Mouse (Mus musculus) left cerebral cortex, adult 2 months (tissue): Measurements from ENCODE around the gene Gsx1. TPM values are rescaled to one million over a fixed set of nuclear protein-coding genes. Genes with fewer than 3 reads are reported as not detected.

Experiments used
- DNase-seq, 2 experiments: peaks; one replicate each; pipeline ENCODE4 v3.0.0; 2021 to 2022; ENCODE audit warnings: low spot score in 2 of 2, mixed read lengths in 1 of 2; ENCODE audit errors: extremely low spot score in 1 of 2
- H3K27ac ChIP-seq: fragments of 200-600 bp; 2 replicates; pipeline ENCODE4 v1.8.1; 2022
- H3K4me3 ChIP-seq: fragments of 200-600 bp; 2 replicates; pipeline ENCODE4 v1.8.1; 2022
- CTCF ChIP-seq: fragments of 200-600 bp; IDR thresholded peaks from 2 replicates; pipeline ENCODE4 v1.8.1; 2022; ENCODE audit warnings: antibody characterized with exemption, mild to moderate bottlenecking, moderate library complexity
- intact Hi-C: fragments of 180-260 bp; cut with DNase I; formaldehyde crosslinking; loops from one replicate; pipeline ENCODE4 v1.15.1; 2025
- long read RNA-seq, 2 experiments: library from polyadenylated mRNA; stranded (forward); transcript quantifications; one replicate each; pipeline ENCODE4 v2.0.0; 2021; ENCODE audit warnings: borderline mapping rate in 2 of 2
- total RNA-seq, 2 experiments: library from RNA; stranded (reverse); gene quantifications; 2 replicates each; pipeline ENCODE4 v1.2.3; 2021

The Gsx1 gene
- total RNA-seq = under 1 TPM; 0.19 to 0.38 TPM
- long read RNA-seq, experiment 1, partial matches to known transcripts = 0 of 1 reads
- long read RNA-seq, experiment 1, other reads (novel, unspliced or antisense) = 0 of 1 reads
- long read RNA-seq, experiment 2, partial matches to known transcripts = 0 of 1 reads
- long read RNA-seq, experiment 2, other reads (novel, unspliced or antisense) = 0 of 1 reads

DNA sequence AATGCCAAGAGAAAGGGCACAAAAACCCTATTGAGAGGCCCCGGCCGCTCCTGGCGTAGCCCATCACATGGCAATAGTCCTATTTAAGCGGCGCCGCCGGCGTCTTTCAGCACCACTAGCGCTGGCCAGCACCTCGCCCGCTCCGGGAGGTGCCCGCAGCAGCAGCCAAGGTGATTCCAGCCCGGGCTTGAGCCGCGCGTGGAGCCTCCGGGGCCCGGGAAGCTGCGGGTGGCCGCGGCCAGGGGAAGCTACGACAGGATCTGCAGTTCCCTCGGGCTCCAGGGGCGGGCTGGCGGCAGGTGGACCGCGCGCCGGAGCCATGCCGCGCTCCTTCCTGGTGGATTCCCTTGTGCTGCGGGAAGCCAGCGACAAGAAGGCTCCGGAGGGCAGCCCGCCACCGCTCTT is at the start of gene Gsx1:
Gsx1 (plus strand) TSS at position 126 of the 405 bp plus-strand sequence.
- no peak for TF ChIP-seq CTCF
- intact Hi-C loops = loop anchor here (5.0 kb wide), 2 partner anchors 114 to 534 kb away; no protein-coding TSS in a partner anchor
- no peak within 1 kb of the TSS for H3K27ac ChIP-seq
- peak within 1 kb of the TSS; percentile 27 for H3K4me3 ChIP-seq
- DNase-seq = peak; percentile 30 to 40

DNA sequence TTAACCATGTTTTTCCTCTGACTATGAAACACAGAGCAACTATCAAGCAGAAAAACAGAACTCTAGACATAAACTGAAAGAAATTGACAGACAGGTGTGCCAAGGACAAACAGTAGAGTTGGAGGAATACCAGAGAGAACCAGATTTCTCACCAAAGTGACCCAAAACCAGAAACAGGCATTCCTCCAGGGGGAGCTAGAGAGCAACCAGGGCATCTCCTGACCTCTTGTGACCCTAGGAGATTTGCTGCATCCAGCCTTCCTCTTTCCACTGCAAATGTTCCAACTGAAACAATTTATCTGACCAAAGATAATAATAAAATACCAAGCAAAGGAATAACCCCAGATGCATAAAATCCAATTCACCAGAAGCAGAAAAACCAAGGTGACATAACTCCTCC is 41.2 kb upstream of the Gsx1 start:
- no peak for DNase-seq
- no peak overlapping the region for H3K4me3 ChIP-seq
- intact Hi-C loops = no loop called here
- H3K27ac ChIP-seq = no peak overlapping the region
- TF ChIP-seq CTCF = peak; percentile 42

DNA sequence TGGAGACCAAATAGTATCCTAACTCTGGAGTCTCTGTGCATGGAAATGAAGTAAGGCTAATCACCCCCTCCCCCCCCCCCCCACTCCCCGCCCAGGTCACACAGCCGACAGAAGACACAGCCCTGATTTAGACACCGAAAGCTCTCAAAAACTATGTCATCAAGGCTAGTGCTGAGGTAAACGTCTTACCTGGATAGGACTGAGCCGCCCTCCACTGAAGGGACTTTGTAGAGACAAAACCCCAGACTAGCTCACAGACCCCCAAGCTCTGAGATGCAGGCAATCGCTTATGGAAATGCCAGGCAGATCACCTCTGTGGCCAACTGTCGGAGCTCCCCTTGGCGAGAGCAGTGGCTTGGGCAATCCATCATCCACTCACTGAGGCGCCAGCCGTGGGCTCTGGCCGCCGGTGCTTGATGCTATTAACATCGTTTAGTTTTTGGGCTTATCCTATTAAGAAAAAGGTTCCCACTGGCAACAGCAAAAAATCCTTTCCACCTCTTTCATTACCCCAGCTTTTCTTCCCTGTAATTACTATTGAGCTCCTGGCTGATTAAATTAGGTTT is 33.6 kb upstream of the Gsx1 start:
- Histone ChIP-seq H3K27ac (no peak overlapping the region), H3K4me3 (no peak overlapping the region)
- TF ChIP-seq CTCF = no peak
- DNase-seq = no peak
- intact Hi-C loops = no loop called here

DNA sequence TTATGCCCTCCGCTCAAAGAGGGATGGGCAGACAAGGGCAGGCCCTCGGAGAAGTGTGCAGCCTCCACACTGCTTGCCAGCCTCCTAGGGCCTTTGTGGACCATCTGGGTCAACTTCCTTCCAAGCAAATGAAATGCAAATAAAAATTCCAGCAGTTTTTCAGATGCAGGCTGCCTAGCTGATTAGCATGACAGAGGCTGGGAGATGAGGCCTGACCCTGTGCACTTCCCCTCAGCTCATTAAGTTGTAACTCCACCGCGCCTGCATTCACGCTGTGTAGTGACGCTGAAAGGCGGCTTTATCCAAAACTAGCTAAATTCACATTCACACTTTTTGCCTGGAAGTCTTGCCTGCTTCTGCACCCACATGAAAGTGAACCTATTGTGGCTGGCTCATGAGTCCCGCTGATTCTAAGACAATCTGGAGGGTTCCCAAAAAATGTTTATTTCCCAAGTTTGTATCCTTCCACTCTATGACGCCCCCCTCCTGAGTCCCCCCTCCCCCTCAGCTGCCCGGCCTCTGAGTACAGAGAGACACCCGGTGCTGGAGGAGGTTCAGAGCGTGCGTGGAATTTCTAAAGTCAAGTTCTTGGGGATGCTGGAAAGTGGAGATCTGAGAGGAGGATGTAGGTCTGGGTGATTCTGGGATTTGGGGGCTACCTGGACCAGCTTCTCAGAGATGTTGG is 32.9 kb upstream of the Gsx1 start:
- TF ChIP-seq CTCF = no peak
- Histone ChIP-seq H3K4me3 (no peak overlapping the region), H3K27ac (no peak overlapping the region)
- peak; percentile 8 to 12 for DNase-seq
- intact Hi-C loops = no loop called here

DNA sequence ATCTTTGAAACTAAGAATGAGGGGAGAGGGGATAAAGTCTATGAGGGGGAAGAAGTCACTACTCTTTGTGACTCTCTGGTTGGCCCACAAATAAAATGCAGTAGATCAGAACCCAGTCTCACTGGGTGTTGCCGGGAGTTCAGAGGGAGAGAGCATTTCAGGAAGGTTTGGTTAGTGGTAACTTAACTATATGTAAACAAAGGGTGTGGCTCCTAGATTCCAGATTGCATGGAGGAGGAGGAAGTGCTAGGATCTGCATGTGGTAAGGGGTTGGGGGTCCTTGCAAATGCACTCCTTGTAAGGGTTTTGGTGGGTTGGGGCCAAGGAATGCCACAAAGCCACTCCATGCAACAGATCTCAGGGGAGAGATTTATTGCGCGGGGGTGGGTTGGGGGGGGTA is 32.1 kb upstream of the Gsx1 start:
- Histone ChIP-seq H3K27ac (no peak overlapping the region), H3K4me3 (no peak overlapping the region)
- intact Hi-C loops = no loop called here
- TF ChIP-seq CTCF = no peak
- DNase-seq = no peak

DNA sequence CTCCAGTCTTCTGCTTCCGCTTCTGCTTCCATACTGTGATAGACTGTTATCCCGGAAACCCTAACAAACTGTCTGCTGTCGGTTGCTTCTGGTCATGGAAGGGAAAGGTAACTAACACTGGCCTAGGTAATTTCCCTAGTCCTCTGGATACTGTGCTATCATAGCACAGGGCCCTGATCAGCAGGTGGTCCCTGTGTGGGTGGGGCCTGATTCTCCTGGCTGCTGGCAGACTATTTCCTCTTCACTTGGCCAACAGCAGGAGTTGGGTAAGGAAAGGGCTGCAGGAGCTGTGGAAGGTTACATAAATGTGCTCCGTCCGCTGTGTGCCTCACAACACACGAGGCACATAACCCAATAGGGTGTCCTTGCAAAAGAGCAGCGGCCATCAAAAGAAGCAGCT is 31.1 kb upstream of the Gsx1 start:
- no peak for DNase-seq
- Histone ChIP-seq H3K27ac (no peak overlapping the region), H3K4me3 (no peak overlapping the region)
- TF ChIP-seq CTCF = no peak
- intact Hi-C loops = no loop called here

DNA sequence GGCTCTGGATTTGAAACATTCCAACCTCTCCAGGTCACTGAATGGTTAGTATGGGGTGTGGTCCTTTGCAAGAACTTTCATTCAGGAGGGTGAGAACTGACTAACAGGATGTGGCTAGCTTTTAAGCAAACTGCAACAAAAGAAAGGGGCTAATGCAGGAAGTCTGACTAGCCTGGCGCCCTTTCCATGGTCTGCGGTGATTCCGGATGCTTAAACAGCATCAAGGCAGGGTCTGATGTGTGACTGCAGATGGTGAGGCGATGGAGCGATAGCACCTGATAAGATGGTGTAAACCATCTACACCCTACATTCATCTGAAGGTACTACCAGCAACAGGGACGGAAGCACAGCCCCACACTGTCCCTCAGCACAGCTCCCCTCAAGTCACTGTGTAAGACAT is 29.2 kb upstream of the Gsx1 start:
- no peak overlapping the region for H3K4me3 ChIP-seq
- no peak overlapping the region for H3K27ac ChIP-seq
- no peak for DNase-seq
- intact Hi-C loops = no loop called here
- TF ChIP-seq CTCF = no peak

DNA sequence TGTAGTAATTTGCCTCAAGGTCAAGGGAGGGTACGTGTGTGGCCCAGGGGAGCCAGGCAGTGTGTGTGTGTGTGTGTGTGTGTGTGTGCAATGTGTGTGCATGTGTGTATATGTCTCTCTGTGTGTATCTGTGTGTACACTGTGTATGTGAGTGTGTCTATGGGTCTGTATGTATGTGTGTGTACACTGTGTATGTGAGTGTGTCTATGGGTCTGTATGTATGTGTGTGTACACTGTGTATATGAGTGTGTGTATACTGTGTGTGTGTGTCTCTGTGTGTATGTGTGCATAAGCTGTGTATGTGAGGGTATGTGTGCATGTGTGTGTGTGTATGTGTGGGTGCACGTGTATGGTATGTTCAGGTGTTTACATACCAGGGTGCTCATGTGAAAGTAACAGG is 28.7 kb upstream of the Gsx1 start:
- no peak for DNase-seq
- no peak overlapping the region for H3K27ac ChIP-seq
- H3K4me3 ChIP-seq = no peak overlapping the region
- no peak for TF ChIP-seq CTCF
- intact Hi-C loops = no loop called here

DNA sequence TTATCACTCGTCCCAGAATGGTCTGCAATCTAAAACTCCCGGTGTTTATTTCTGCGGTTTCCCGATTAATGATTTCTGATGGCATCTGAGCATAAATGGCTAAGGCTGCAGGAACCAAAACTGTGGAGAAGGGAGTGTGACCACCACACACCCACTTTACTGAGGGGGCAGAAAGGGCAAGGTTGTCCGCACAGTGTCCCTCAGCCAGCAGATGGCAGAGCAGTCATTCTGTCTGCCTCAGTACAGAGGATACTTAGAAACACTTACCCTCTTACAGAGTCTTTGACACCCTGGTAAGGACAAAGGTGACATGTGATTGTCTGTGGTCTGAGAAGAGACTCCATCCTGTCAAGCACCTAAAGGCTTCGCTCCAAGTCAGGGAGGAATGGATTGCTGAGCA is 23.4 kb upstream of the Gsx1 start:
- Histone ChIP-seq H3K4me3 (no peak overlapping the region), H3K27ac (no peak overlapping the region)
- DNase-seq = no peak
- peak; percentile 15 for TF ChIP-seq CTCF
- intact Hi-C loops = no loop called here

DNA sequence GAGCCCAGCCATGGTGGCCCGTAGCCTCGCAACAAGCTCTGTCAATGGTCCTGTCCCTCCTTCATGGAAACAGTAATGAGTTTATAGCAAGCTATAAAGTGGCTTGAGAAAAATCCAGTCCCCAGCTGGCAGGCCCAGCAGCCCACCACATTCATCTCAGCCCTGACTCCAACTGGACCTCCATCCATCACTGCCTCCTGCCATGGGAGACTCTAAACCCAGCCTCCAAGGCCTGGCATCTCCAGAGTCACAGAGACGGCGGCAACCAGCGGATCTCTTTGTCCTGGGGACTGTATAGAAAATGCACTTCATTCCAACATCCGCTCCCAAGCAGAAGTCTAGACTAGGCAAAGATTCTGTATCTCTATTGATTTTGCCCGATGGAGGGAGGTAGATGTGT is 18.4 kb upstream of the Gsx1 start:
- intact Hi-C loops = no loop called here
- no peak overlapping the region for H3K27ac ChIP-seq
- DNase-seq = no peak
- H3K4me3 ChIP-seq = no peak overlapping the region
- TF ChIP-seq CTCF = no peak

DNA sequence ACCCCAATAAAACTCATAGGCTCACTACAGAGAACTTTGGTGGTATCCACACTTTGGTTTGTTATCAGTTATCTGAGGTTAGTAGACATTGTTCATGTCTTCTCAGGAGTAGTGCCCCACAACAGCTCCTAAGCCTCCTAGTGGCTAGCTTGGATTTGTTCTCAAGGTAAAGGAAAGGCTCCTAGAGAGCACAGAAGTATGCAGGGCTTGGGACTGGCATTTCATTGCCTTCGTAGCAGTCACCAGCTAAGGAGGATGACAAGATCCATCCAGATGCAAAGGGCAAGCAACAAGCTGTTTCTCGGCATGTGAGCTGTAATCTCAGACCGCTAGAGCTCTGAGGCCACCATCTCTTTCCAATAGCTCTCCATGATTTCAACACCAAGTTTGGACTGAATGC is 14.4 kb upstream of the Gsx1 start:
- DNase-seq = no peak
- intact Hi-C loops = no loop called here
- Histone ChIP-seq H3K27ac (no peak overlapping the region), H3K4me3 (no peak overlapping the region)
- no peak for TF ChIP-seq CTCF

DNA sequence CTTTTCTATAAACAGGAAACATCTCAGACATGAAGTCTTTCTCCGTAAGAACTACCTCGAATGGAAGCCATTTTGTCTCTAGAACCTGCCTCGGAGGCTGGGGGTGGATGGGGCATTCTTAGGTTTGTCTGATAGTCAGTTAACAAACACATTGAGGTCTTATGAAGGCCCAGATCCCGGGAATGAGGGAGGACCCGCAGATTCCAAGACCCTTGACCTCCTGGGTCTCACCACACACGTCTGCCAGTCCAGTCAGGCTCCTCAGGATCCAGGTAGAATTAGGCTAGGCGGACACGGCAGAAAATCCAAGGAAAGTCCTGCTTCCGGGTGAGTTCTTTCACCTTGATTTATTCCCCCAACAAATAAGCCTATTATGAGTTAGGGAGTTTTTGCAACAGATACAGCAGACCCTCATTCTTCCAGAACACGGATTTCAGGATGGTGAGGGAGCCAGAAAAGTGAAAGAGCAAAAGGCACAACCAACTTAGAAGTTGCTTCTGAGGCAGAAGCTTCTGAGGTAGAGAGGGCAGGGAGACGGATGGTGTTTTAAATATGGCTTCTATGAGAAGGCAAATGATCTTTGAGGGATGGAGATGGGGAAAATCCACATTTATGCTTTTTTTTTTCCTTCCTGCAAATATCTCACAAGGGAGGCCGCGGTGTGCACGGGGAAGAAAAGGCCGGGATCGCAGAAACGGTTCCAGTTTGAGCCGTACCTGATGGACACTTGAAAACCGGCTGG is 3.2 kb upstream of the Gsx1 start:
- DNase-seq = no peak
- Histone ChIP-seq H3K27ac (no peak overlapping the region), H3K4me3 (no peak overlapping the region)
- no peak for TF ChIP-seq CTCF
- intact Hi-C loops = loop anchor here (5.0 kb wide), 2 partner anchors 117 to 537 kb away; no protein-coding TSS in a partner anchor
